Mouse (Mus musculus): ENCODE measurements around the gene Spen. TPM values are rescaled to one million over a fixed set of nuclear protein-coding genes. Genes with fewer than 3 reads are reported as not detected.

Gene Spen
- polyA plus RNA-seq, 1 experiment from 2014 or later = 5.2 TPM

GRCm38 (mm10) chr4:141505810-141506209 lies 32.6 kb downstream of the Spen start:
- Histone ChIP-seq H3K27ac (ENCODE audit: low read length) (peak overlapping the region; percentile 74), H3K4me1 (ENCODE audit: control insufficient read depth, insufficient read depth, low read length) (peaks cover 29% of the 10 kb centered on the region), H3K27me3 (ENCODE audit: control insufficient read depth, insufficient read depth, low read length) (no peaks in the 10 kb centered on the region), H3K9ac (ENCODE audit: low read length) (no peak overlapping the region), H3K36me3 (ENCODE audit: control insufficient read depth, insufficient read depth) (no peaks in the 10 kb centered on the region), H3K4me3 (ENCODE audit: low read length) (no peak overlapping the region), H3K4me2 (ENCODE audit: low read depth, low read length) (no peak overlapping the region), H3K9me3 (replicated peaks; ENCODE audit: control insufficient read depth, low read length) (no peaks in the 10 kb centered on the region)
- no peak for ATAC-seq (replicated peaks; ENCODE audit: extremely low read depth, insufficient read depth, low FRiP score)
- 94% methylated on average over 10 of the region's 11 CpGs for WGBS

- Histone ChIP-seq H3K9me3 (replicated peaks; ENCODE audit: control insufficient read depth, low read length) (no peaks in the 10 kb centered on the region), H3K4me2 (ENCODE audit: low read depth, low read length) (no peak overlapping the region), H3K4me3 (ENCODE audit: low read length) (no peak overlapping the region), H3K9ac (ENCODE audit: low read length) (no peak overlapping the region), H3K27me3 (ENCODE audit: control insufficient read depth, insufficient read depth, low read length) (no peaks in the 10 kb centered on the region), H3K27ac (ENCODE audit: low read length) (no peak overlapping the region), H3K4me1 (ENCODE audit: control insufficient read depth, insufficient read depth, low read length) (peaks cover 36% of the 10 kb centered on the region), H3K36me3 (ENCODE audit: control insufficient read depth, insufficient read depth) (no peaks in the 10 kb centered on the region)
- WGBS = 91% methylated on average over 4 of the region's 4 CpGs
- no peak for ATAC-seq (replicated peaks; ENCODE audit: extremely low read depth, insufficient read depth, low FRiP score)
Observed at GRCm38 (mm10) chr4:141504471-141504870, 33.9 kb downstream of the Spen start.

GRCm38 (mm10) chr4:141502723-141503122 lies 35.7 kb downstream of the Spen start:
- Histone ChIP-seq H3K4me3 (ENCODE audit: low read length) (no peak overlapping the region), H3K27ac (ENCODE audit: low read length) (no peak overlapping the region), H3K4me2 (ENCODE audit: low read depth, low read length) (no peak overlapping the region), H3K27me3 (ENCODE audit: control insufficient read depth, insufficient read depth, low read length) (no peaks in the 10 kb centered on the region), H3K9ac (ENCODE audit: low read length) (no peak overlapping the region), H3K9me3 (replicated peaks; ENCODE audit: control insufficient read depth, low read length) (no peaks in the 10 kb centered on the region), H3K4me1 (ENCODE audit: control insufficient read depth, insufficient read depth, low read length) (peaks cover 36% of the 10 kb centered on the region), H3K36me3 (ENCODE audit: control insufficient read depth, insufficient read depth) (no peaks in the 10 kb centered on the region)
- no peak for ATAC-seq (replicated peaks; ENCODE audit: extremely low read depth, insufficient read depth, low FRiP score)
- WGBS = 76% methylated on average over 5 of the region's 5 CpGs

GRCm38 (mm10) chr4:141501058-141501457 lies 37.3 kb downstream of the Spen start:
- Histone ChIP-seq H3K4me2 (ENCODE audit: low read depth, low read length) (no peak overlapping the region), H3K4me3 (ENCODE audit: low read length) (no peak overlapping the region), H3K9me3 (replicated peaks; ENCODE audit: control insufficient read depth, low read length) (no peaks in the 10 kb centered on the region), H3K4me1 (ENCODE audit: control insufficient read depth, insufficient read depth, low read length) (peaks cover 22% of the 10 kb centered on the region), H3K27me3 (ENCODE audit: control insufficient read depth, insufficient read depth, low read length) (no peaks in the 10 kb centered on the region), H3K27ac (ENCODE audit: low read length) (0 out of 2 replicates have a peak overlapping the region, but pooled peaks have one; percentile 11), H3K36me3 (ENCODE audit: control insufficient read depth, insufficient read depth) (no peaks in the 10 kb centered on the region), H3K9ac (ENCODE audit: low read length) (0 out of 2 replicates have a peak overlapping the region, but pooled peaks have one; percentile 22)
- ATAC-seq (replicated peaks; ENCODE audit: extremely low read depth, insufficient read depth, low FRiP score) = no peak
- WGBS = 52% methylated on average over 5 of the region's 5 CpGs

- Histone ChIP-seq H3K4me2 (ENCODE audit: low read depth, low read length) (no peak overlapping the region), H3K36me3 (ENCODE audit: control insufficient read depth, insufficient read depth) (no peaks in the 10 kb centered on the region), H3K9me3 (replicated peaks; ENCODE audit: control insufficient read depth, low read length) (no peaks in the 10 kb centered on the region), H3K27me3 (ENCODE audit: control insufficient read depth, insufficient read depth, low read length) (no peaks in the 10 kb centered on the region), H3K4me1 (ENCODE audit: control insufficient read depth, insufficient read depth, low read length) (peaks cover 19% of the 10 kb centered on the region), H3K9ac (ENCODE audit: low read length) (no peak overlapping the region), H3K4me3 (ENCODE audit: low read length) (no peak overlapping the region), H3K27ac (ENCODE audit: low read length) (0 out of 2 replicates have a peak overlapping the region, but pooled peaks have one; percentile 11)
- 62% methylated on average over 4 of the region's 4 CpGs for WGBS
- ATAC-seq (replicated peaks; ENCODE audit: extremely low read depth, insufficient read depth, low FRiP score) = no peak
Observed at GRCm38 (mm10) chr4:141500637-141501036, 37.8 kb downstream of the Spen start.

- 93% methylated on average over 4 of the region's 4 CpGs for WGBS
- H3K4me1 ChIP-seq (ENCODE audit: control insufficient read depth, insufficient read depth, low read length) = no peaks in the 10 kb centered on the region
- H3K4me2 ChIP-seq (ENCODE audit: low read depth, low read length) = no peak overlapping the region
- H3K36me3 ChIP-seq (ENCODE audit: control insufficient read depth, insufficient read depth) = peaks cover 60% of the 10 kb centered on the region
- H3K4me3 ChIP-seq (ENCODE audit: low read length) = no peak overlapping the region
- no peaks in the 10 kb centered on the region for H3K27me3 ChIP-seq (ENCODE audit: control insufficient read depth, insufficient read depth, low read length)
- no peak for ATAC-seq (replicated peaks; ENCODE audit: extremely low read depth, insufficient read depth, low FRiP score)
- no peaks in the 10 kb centered on the region for H3K9me3 ChIP-seq (replicated peaks; ENCODE audit: control insufficient read depth, low read length)
- H3K9ac ChIP-seq (ENCODE audit: low read length) = no peak overlapping the region
- H3K27ac ChIP-seq (ENCODE audit: low read length) = no peak overlapping the region
Observed at GRCm38 (mm10) chr4:141488670-141489069, 49.7 kb downstream of the Spen start.

- Histone ChIP-seq H3K27me3 (ENCODE audit: control insufficient read depth, insufficient read depth, low read length) (no peaks in the 10 kb centered on the region), H3K4me1 (ENCODE audit: control insufficient read depth, insufficient read depth, low read length) (no peaks in the 10 kb centered on the region), H3K36me3 (ENCODE audit: control insufficient read depth, insufficient read depth) (peaks cover 67% of the 10 kb centered on the region), H3K9ac (ENCODE audit: low read length) (no peak overlapping the region), H3K27ac (ENCODE audit: low read length) (no peak overlapping the region), H3K4me3 (ENCODE audit: low read length) (no peak overlapping the region), H3K4me2 (ENCODE audit: low read depth, low read length) (no peak overlapping the region), H3K9me3 (replicated peaks; ENCODE audit: control insufficient read depth, low read length) (no peaks in the 10 kb centered on the region)
- 95% methylated on average over 11 of the region's 11 CpGs for WGBS
- ATAC-seq (replicated peaks; ENCODE audit: extremely low read depth, insufficient read depth, low FRiP score) = no peak
Observed at GRCm38 (mm10) chr4:141487581-141487980, 50.8 kb downstream of the Spen start.

- Histone ChIP-seq H3K27me3 (ENCODE audit: control insufficient read depth, insufficient read depth, low read length) (no peaks in the 10 kb centered on the region), H3K9me3 (replicated peaks; ENCODE audit: control insufficient read depth, low read length) (no peaks in the 10 kb centered on the region), H3K4me3 (ENCODE audit: low read length) (no peak overlapping the region), H3K9ac (ENCODE audit: low read length) (no peak overlapping the region), H3K4me2 (ENCODE audit: low read depth, low read length) (no peak overlapping the region), H3K4me1 (ENCODE audit: control insufficient read depth, insufficient read depth, low read length) (no peaks in the 10 kb centered on the region), H3K36me3 (ENCODE audit: control insufficient read depth, insufficient read depth) (peaks cover 69% of the 10 kb centered on the region), H3K27ac (ENCODE audit: low read length) (no peak overlapping the region)
- ATAC-seq (replicated peaks; ENCODE audit: extremely low read depth, insufficient read depth, low FRiP score) = no peak
- 65% methylated on average over 11 of the region's 11 CpGs for WGBS
Observed at GRCm38 (mm10) chr4:141484071-141484470, 54.3 kb downstream of the Spen start.

GRCm38 (mm10) chr4:141479411-141479810 lies 59.0 kb downstream of the Spen start:
- no peaks in the 10 kb centered on the region for H3K4me1 ChIP-seq (ENCODE audit: control insufficient read depth, insufficient read depth, low read length)
- H3K36me3 ChIP-seq (ENCODE audit: control insufficient read depth, insufficient read depth) = peaks cover 78% of the 10 kb centered on the region
- no peak overlapping the region for H3K4me3 ChIP-seq (ENCODE audit: low read length)
- H3K4me2 ChIP-seq (ENCODE audit: low read depth, low read length) = no peak overlapping the region
- peaks cover 8% of the 10 kb centered on the region; the same call in 1 of the 2 replicates for H3K9me3 ChIP-seq (replicated peaks; ENCODE audit: control insufficient read depth, low read length)
- ATAC-seq (replicated peaks; ENCODE audit: extremely low read depth, insufficient read depth, low FRiP score) = no peak
- no peak overlapping the region for H3K27ac ChIP-seq (ENCODE audit: low read length)
- H3K9ac ChIP-seq (ENCODE audit: low read length) = no peak overlapping the region
- 90% methylated on average over 8 of the region's 8 CpGs for WGBS
- no peaks in the 10 kb centered on the region for H3K27me3 ChIP-seq (ENCODE audit: control insufficient read depth, insufficient read depth, low read length)
